Mouse (Mus musculus) lung, postnatal 36 days (tissue): ENCODE measurements around the gene Clic5.
A peak's percentile ranks its signal among the peaks of the same experiment; 100 is the strongest.

ENCODE experiments used
- DNase-seq: peaks from one replicate; pipeline ENCODE4 v3.0.0; 2022; ENCODE audit warnings: mixed read lengths

Gene Clic5

GRCm38 (mm10) chr17:44199158-44199557, 10.8 kb downstream of the Clic5 start:
- DNase-seq: peak; percentile 73

- DNase-seq: peak; percentile 24
Measured at GRCm38 (mm10) chr17:44202952-44203351, 14.6 kb downstream of the Clic5 start.

GRCm38 (mm10) chr17:44204787-44205186, 16.4 kb downstream of the Clic5 start:
- no peak for DNase-seq

GRCm38 (mm10) chr17:44205562-44205961, 17.2 kb downstream of the Clic5 start:
- no peak for DNase-seq

- no peak for DNase-seq
Measured at GRCm38 (mm10) chr17:44208900-44209299, 20.5 kb downstream of the Clic5 start.

- peak; percentile 53 for DNase-seq
Measured at GRCm38 (mm10) chr17:44212960-44213619, 24.7 kb downstream of the Clic5 start.

GRCm38 (mm10) chr17:44215196-44215799, 26.9 kb downstream of the Clic5 start:
- DNase-seq: no peak

- DNase-seq: peak; percentile 40
Measured at GRCm38 (mm10) chr17:44217185-44217584, 28.8 kb downstream of the Clic5 start.

GRCm38 (mm10) chr17:44219943-44220342, 31.6 kb downstream of the Clic5 start:
- no peak for DNase-seq

- peak; percentile 54 for DNase-seq
Measured at GRCm38 (mm10) chr17:44228428-44228827, 40.0 kb downstream of the Clic5 start.

- peak; percentile 88 for DNase-seq
Measured at GRCm38 (mm10) chr17:44230083-44230482, 41.7 kb downstream of the Clic5 start.

GRCm38 (mm10) chr17:44239030-44239721, 50.8 kb downstream of the Clic5 start:
- DNase-seq: peak; percentile 83

- DNase-seq: no peak
Measured at GRCm38 (mm10) chr17:44240742-44241141, 52.4 kb downstream of the Clic5 start.

- no peak for DNase-seq
Measured at GRCm38 (mm10) chr17:44244096-44244495, 55.7 kb downstream of the Clic5 start.

GRCm38 (mm10) chr17:44244625-44245024, 56.2 kb downstream of the Clic5 start:
- no peak for DNase-seq

GRCm38 (mm10) chr17:44246153-44246700, 57.8 kb downstream of the Clic5 start:
- peak; percentile 45 for DNase-seq

- peak; percentile 49 for DNase-seq
Measured at GRCm38 (mm10) chr17:44249544-44249943, 61.2 kb downstream of the Clic5 start.

- DNase-seq: no peak
Measured at GRCm38 (mm10) chr17:44252653-44253052, 64.3 kb downstream of the Clic5 start.

- DNase-seq: no peak
Measured at GRCm38 (mm10) chr17:44254698-44255097, 66.3 kb downstream of the Clic5 start.

GRCm38 (mm10) chr17:44256583-44256982, 68.2 kb downstream of the Clic5 start:
- peak; percentile 89 for DNase-seq

- DNase-seq: no peak
Measured at GRCm38 (mm10) chr17:44259245-44259644, 70.9 kb downstream of the Clic5 start.

GRCm38 (mm10) chr17:44261594-44262202, 73.3 kb downstream of the Clic5 start:
- peak; percentile 73 for DNase-seq

GRCm38 (mm10) chr17:44270043-44270442, 81.7 kb downstream of the Clic5 start:
- no peak for DNase-seq
